ENCODE assay signal across 8 mouse cellular contexts in the genomic region with DNA sequence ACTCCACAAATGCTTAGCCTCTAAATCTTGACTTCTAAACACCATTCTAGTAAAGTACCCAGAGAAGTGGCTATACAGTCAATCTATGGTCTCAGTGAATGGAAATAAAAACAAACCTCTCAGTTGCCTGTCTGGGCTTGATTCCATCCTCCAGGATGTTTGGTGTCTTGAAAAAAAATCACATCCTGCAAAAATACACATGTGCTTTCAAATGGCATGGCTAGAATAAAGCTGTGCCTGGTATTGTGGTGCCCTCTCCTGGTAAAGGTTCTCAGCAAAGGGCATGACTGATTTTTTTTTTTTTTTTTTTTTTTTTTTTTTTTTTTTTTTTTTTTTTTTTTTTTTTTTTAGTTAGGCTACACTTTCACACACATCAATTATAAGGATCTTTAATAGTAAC.
DNase-seq lines count a peak whose midpoint lies in the region; ATAC-seq and TF ChIP-seq lines count a peak whose summit lies in the region.

No protein-coding gene starts in this region.

- intact Hi-C loops in gastrocnemius, adult 2 months (cut with DNase I): no loop called here

- H3K27me3 ChIP-seq in limb, embryonic 11.5 days (ENCODE audit: control insufficient read depth, insufficient read depth, low read length): no peaks in the 10 kb centered on the region
- no peaks in the 10 kb centered on the region for H3K27me3 ChIP-seq in limb, embryonic 10.5 days (ENCODE audit: low read depth, poor library complexity, severe bottlenecking)
- H3K27me3 ChIP-seq in liver, embryonic 11.5 days (replicated peaks; ENCODE audit: control insufficient read depth, insufficient read depth, low read length): no peaks in the 10 kb centered on the region

- no peak overlapping the region for H3K27ac ChIP-seq in gastrocnemius, adult 2 months
- no peak overlapping the region for H3K27ac ChIP-seq in limb, embryonic 11.5 days (replicated peaks; ENCODE audit: low read depth, low read length)
- H3K27ac ChIP-seq in limb, embryonic 10.5 days: no peak overlapping the region
- H3K27ac ChIP-seq in liver, embryonic 11.5 days (ENCODE audit: low read depth, low read length): no peak overlapping the region

- H3K4me1 ChIP-seq in limb, embryonic 11.5 days (ENCODE audit: control insufficient read depth, insufficient read depth, low read length): no peaks in the 10 kb centered on the region
- no peaks in the 10 kb centered on the region for H3K4me1 ChIP-seq in limb, embryonic 10.5 days
- no peaks in the 10 kb centered on the region for H3K4me1 ChIP-seq in liver, embryonic 11.5 days (replicated peaks; ENCODE audit: control insufficient read depth, insufficient read depth, low read length)

- no peak overlapping the region for H3K4me2 ChIP-seq in limb, embryonic 11.5 days (ENCODE audit: low read depth, severe bottlenecking)
- H3K4me2 ChIP-seq in liver, embryonic 11.5 days: no peak overlapping the region

- no peak overlapping the region for H3K9ac ChIP-seq in limb, embryonic 11.5 days (ENCODE audit: low read length)
- no peak overlapping the region for H3K9ac ChIP-seq in liver, embryonic 11.5 days (ENCODE audit: low read depth, low read length)

- TF ChIP-seq CTCF in gastrocnemius, adult 2 months (IDR thresholded peaks at IDR 0.05): peak; percentile 38; the same call in 1 of the 2 replicates

- no peak for ATAC-seq in limb, embryonic 11.5 days (ENCODE audit: insufficient number of reproducible peaks, low FRiP score, low TSS enrichment, low read depth)
- ATAC-seq in liver, embryonic 11.5 days (replicated peaks; ENCODE audit: low FRiP score): no peak

- no peak overlapping the region for H3K4me3 ChIP-seq in gastrocnemius, adult 2 months
- no peak overlapping the region for H3K4me3 ChIP-seq in limb, embryonic 11.5 days (ENCODE audit: low read depth, low read length)
- H3K4me3 ChIP-seq in limb, embryonic 10.5 days: no peak overlapping the region
- no peak overlapping the region for H3K4me3 ChIP-seq in liver, embryonic 11.5 days (ENCODE audit: low read depth, low read length)

- H3K9me3 ChIP-seq in limb, embryonic 11.5 days (ENCODE audit: control insufficient read depth, low read length): no peaks in the 10 kb centered on the region
- no peaks in the 10 kb centered on the region for H3K9me3 ChIP-seq in limb, embryonic 10.5 days (replicated peaks)
- H3K9me3 ChIP-seq in liver, embryonic 11.5 days (ENCODE audit: control insufficient read depth, low read length): no peaks in the 10 kb centered on the region

- no peaks in the 10 kb centered on the region for H3K36me3 ChIP-seq in limb, embryonic 11.5 days (ENCODE audit: control insufficient read depth, insufficient read depth, low read length)
- H3K36me3 ChIP-seq in limb, embryonic 10.5 days: no peaks in the 10 kb centered on the region
- no peaks in the 10 kb centered on the region for H3K36me3 ChIP-seq in liver, embryonic 11.5 days (ENCODE audit: control insufficient read depth, insufficient read depth, low read length)

- DNase-seq in gastrocnemius, adult 2 months: no peak
- DNase-seq in gastrocnemius, postnatal 25 days: no peak
- peak; percentile 42 for DNase-seq in limb, embryonic 11.5 days (ENCODE audit: low spot score)
- DNase-seq in limb, embryonic 10.5 days (ENCODE audit: low spot score): no peak
- DNase-seq in ZHBTc4 (ENCODE audit: low read depth, low spot score): peak; percentile 12
- DNase-seq in lung, postnatal 25 days (ENCODE audit: low spot score): peak; percentile 4
- DNase-seq in ovary, postnatal 36 days (ENCODE audit: low spot score): no peak
- no peak for DNase-seq in liver, embryonic 11.5 days (ENCODE audit: low spot score)

Comparison
In these comparisons a context has a peak if more than half of its experiments do, and no peak if none do; other contexts are left out.
1. DNase-seq: peak in limb, embryonic 11.5 days (single experiment), ZHBTc4 (single experiment) and lung, postnatal 25 days (single experiment); none in gastrocnemius, adult 2 months (single experiment), gastrocnemius, postnatal 25 days (single experiment), limb, embryonic 10.5 days (single experiment), ovary, postnatal 36 days (single experiment) and liver, embryonic 11.5 days (single experiment).